Mouse (Mus musculus) left cerebral cortex, adult 2 months (tissue): ENCODE data around the gene Gm20425. TPM values are rescaled to one million over a fixed set of nuclear protein-coding genes. Genes with fewer than 3 reads are reported as not detected.
A peak's percentile ranks its signal among the peaks of the same experiment; 100 is the strongest.

Experiments
- DNase-seq, 2 experiments: peaks; one replicate each; pipeline ENCODE4 v3.0.0; 2021 to 2022; ENCODE audit warnings: low spot score in 2 of 2, mixed read lengths in 1 of 2; ENCODE audit errors: extremely low spot score in 1 of 2
- H3K27ac ChIP-seq: fragments of 200-600 bp; 2 replicates; pipeline ENCODE4 v1.8.1; 2022
- H3K4me3 ChIP-seq: fragments of 200-600 bp; 2 replicates; pipeline ENCODE4 v1.8.1; 2022
- CTCF ChIP-seq: fragments of 200-600 bp; IDR thresholded peaks from 2 replicates; pipeline ENCODE4 v1.8.1; 2022; ENCODE audit warnings: antibody characterized with exemption, mild to moderate bottlenecking, moderate library complexity
- intact Hi-C: fragments of 180-260 bp; cut with DNase I; formaldehyde crosslinking; loops from one replicate; pipeline ENCODE4 v1.15.1; 2025
- total RNA-seq, 2 experiments: library from RNA; stranded (reverse); gene quantifications; 2 replicates each; pipeline ENCODE4 v1.2.3; 2021

Gm20425 gene
- total RNA-seq, 2 experiments from 2014 or later = 8.5 to 11.7 TPM

GRCm38 (mm10) chr9:103234565-103235165, 4.6 kb upstream of the Gm20425 start:
- intact Hi-C loops = no loop called here
- DNase-seq = no peak
- TF ChIP-seq CTCF = no peak
- no peak overlapping the region for H3K4me3 ChIP-seq
- H3K27ac ChIP-seq = peak overlapping the region; percentile 19; the same call in 1 of the 2 replicates

GRCm38 (mm10) chr9:103234059-103234458, 4.0 kb upstream of the Gm20425 start:
- peak overlapping the region; percentile 6; the same call in 1 of the 2 replicates for H3K27ac ChIP-seq
- TF ChIP-seq CTCF = no peak

GRCm38 (mm10) chr9:103233006-103233395, 2.9 kb upstream of the Gm20425 start:
- intact Hi-C loops = no loop called here
- Histone ChIP-seq H3K27ac (0 out of 2 replicates have a peak overlapping the region, but pooled peaks have one; percentile 16), H3K4me3 (no peak overlapping the region)
- no peak for TF ChIP-seq CTCF
- DNase-seq = no peak

More at GRCm38 (mm10) chr9:103234059-103234458, 4.0 kb upstream of the Gm20425 start:
- DNase-seq = no peak
- intact Hi-C loops = no loop called here
- no peak overlapping the region for H3K4me3 ChIP-seq

- H3K27ac ChIP-seq = no peak overlapping the region
- intact Hi-C loops = no loop called here
Measured at GRCm38 (mm10) chr9:103232232-103233005, 2.3 kb upstream of the Gm20425 start.

GRCm38 (mm10) chr9:103229037-103229867, 855 bp downstream of the Gm20425 start:
- no peak for DNase-seq
- intact Hi-C loops = no loop called here
- Histone ChIP-seq H3K4me3 (peak overlapping the region; percentile 13; the same call in 1 of the 2 replicates), H3K27ac (peak overlapping the region; percentile 41; the same call in 1 of the 2 replicates)
- TF ChIP-seq CTCF = no peak

More at GRCm38 (mm10) chr9:103232232-103233005, 2.3 kb upstream of the Gm20425 start:
- H3K4me3 ChIP-seq = no peak overlapping the region
- DNase-seq = no peak
- TF ChIP-seq CTCF = no peak

GRCm38 (mm10) chr9:103228370-103229003, 1.6 kb downstream of the Gm20425 start:
- Histone ChIP-seq H3K4me3 (no peak overlapping the region), H3K27ac (no peak overlapping the region)
- DNase-seq = no peak
- intact Hi-C loops = no loop called here
- TF ChIP-seq CTCF = no peak

GRCm38 (mm10) chr9:103227760-103228159, 2.3 kb downstream of the Gm20425 start:
- no peak for DNase-seq
- intact Hi-C loops = no loop called here
- TF ChIP-seq CTCF = no peak
- H3K4me3 ChIP-seq = no peak overlapping the region
- no peak overlapping the region for H3K27ac ChIP-seq

- intact Hi-C loops = no loop called here
Measured at GRCm38 (mm10) chr9:103226806-103227205, 3.3 kb downstream of the Gm20425 start.

GRCm38 (mm10) chr9:103225464-103225863, 4.6 kb downstream of the Gm20425 start:
- no peak for DNase-seq
- TF ChIP-seq CTCF = peak; percentile 33
- intact Hi-C loops = loop anchor here (1.0 kb wide), 1 partner anchor 77 kb away; no protein-coding TSS in a partner anchor
- Histone ChIP-seq H3K27ac (no peak overlapping the region), H3K4me3 (no peak overlapping the region)

More at GRCm38 (mm10) chr9:103226806-103227205, 3.3 kb downstream of the Gm20425 start:
- no peak for DNase-seq
- no peak overlapping the region for H3K27ac ChIP-seq
- TF ChIP-seq CTCF = no peak
- no peak overlapping the region for H3K4me3 ChIP-seq

GRCm38 (mm10) chr9:103224721-103225120, 5.4 kb downstream of the Gm20425 start:
- intact Hi-C loops = loop anchor here (1.0 kb wide), 1 partner anchor 78 kb away; no protein-coding TSS in a partner anchor
- H3K27ac ChIP-seq = no peak overlapping the region
- H3K4me3 ChIP-seq = no peak overlapping the region
- no peak for DNase-seq
- no peak for TF ChIP-seq CTCF

- Histone ChIP-seq H3K4me3 (no peak overlapping the region), H3K27ac (no peak overlapping the region)
- DNase-seq = no peak
- intact Hi-C loops = no loop called here
- TF ChIP-seq CTCF = no peak
Measured at GRCm38 (mm10) chr9:103214281-103214680, 15.8 kb downstream of the Gm20425 start.
